Mouse (Mus musculus): ENCODE measurements around the gene Myh7b. TPM values are rescaled to one million over a fixed set of nuclear protein-coding genes. Genes with fewer than 3 reads are reported as not detected.
A peak's percentile ranks its signal among the peaks of the same experiment; 100 is the strongest.

Gene Myh7b
- polyA plus RNA-seq, 1 experiment from 2014 or later = 6.0 TPM

DNA sequence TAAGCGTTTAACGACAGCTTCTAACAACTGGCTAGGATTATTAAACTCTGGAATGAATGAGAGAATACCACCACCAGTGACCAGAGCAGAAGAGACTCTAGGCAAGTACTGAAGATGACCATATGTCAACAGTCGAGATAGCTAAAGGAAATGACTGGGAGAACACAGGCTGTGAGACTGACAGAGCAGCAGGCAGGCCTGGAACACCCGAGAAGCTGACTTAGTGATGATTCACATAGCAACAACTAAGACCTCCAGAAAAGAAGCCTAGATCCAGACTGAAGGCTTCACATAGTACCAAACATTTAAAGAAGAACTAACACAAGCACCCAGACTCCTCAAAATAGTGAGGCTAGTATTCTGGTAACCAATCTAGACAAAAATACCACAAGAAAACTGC, 64.1 kb downstream of the Myh7b start:
- Histone ChIP-seq H3K9ac (no peak overlapping the region), H3K27me3 (replicated peaks) (no peaks in the 10 kb centered on the region), H3K36me3 (peaks cover 26% of the 10 kb centered on the region), H3K27ac (no peak overlapping the region), H3K9me3 (replicated peaks) (no peaks in the 10 kb centered on the region), H3K4me3 (no peak overlapping the region), H3K4me1 (peaks cover 12% of the 10 kb centered on the region), H3K4me2 (no peak overlapping the region)
- 57% methylated on average over 4 of the region's 4 CpGs for WGBS (ENCODE audit: insufficient replicate concordance)
- no peak for ATAC-seq

DNA sequence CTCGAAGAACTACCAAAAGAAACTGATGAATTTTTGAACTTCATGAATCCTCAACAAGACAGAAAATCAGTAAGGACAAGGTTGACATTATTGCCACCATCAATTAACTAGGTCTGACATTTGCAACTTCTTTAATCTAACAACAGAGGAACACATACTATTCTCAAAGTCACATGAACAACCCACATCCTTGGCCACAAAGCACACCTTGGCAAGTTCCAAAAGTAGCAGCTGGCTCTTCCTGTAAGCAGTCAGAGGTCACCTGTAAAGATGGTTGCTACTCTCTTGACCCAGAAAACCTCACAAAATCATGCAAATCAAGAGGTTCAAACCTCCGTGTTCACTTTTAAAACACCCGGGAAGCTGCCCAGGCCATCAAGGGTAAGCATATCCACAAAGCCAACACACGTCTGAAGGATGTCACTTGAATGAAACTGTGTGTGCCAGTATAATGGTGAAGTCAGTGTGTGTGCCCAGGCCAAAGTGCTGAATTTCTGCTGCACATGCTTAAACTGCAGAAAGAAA, 68.6 kb downstream of the Myh7b start:
- 73% methylated on average over 4 of the region's 4 CpGs for WGBS (ENCODE audit: insufficient replicate concordance)
- Histone ChIP-seq H3K27me3 (replicated peaks) (no peaks in the 10 kb centered on the region), H3K9ac (no peak overlapping the region), H3K4me1 (peaks cover 31% of the 10 kb centered on the region), H3K4me2 (no peak overlapping the region), H3K27ac (no peak overlapping the region), H3K36me3 (peaks cover 6% of the 10 kb centered on the region; the same call in 1 of the 2 replicates), H3K9me3 (replicated peaks) (no peaks in the 10 kb centered on the region), H3K4me3 (no peak overlapping the region)
- ATAC-seq = no peak

DNA sequence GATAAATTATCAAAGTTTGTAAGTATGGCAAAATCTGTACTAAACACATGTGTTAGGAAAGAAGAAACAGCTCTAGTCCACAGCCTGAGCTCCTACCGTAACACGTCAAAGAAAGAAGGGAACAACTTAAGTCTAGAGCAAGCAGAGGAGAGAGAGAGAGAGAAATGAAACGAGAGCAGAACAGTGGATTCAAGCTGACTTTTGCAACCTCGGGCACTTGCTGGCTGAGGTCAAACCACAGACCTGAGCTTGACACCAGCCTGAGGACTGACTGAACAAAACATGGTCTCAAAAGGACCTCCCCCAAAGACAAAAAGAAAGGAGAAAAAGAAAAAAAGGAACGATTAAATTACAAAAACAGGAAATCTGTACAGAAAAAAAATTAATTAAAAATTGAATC, 69.6 kb downstream of the Myh7b start:
- Histone ChIP-seq H3K4me1 (peaks cover 22% of the 10 kb centered on the region), H3K27ac (no peak overlapping the region), H3K4me3 (no peak overlapping the region), H3K9me3 (replicated peaks) (no peaks in the 10 kb centered on the region), H3K4me2 (no peak overlapping the region), H3K9ac (no peak overlapping the region), H3K36me3 (peaks cover 8% of the 10 kb centered on the region; the same call in 1 of the 2 replicates), H3K27me3 (replicated peaks) (no peaks in the 10 kb centered on the region)
- WGBS (ENCODE audit: insufficient replicate concordance) = 39% methylated on average over 5 of the region's 5 CpGs
- no peak for ATAC-seq

DNA sequence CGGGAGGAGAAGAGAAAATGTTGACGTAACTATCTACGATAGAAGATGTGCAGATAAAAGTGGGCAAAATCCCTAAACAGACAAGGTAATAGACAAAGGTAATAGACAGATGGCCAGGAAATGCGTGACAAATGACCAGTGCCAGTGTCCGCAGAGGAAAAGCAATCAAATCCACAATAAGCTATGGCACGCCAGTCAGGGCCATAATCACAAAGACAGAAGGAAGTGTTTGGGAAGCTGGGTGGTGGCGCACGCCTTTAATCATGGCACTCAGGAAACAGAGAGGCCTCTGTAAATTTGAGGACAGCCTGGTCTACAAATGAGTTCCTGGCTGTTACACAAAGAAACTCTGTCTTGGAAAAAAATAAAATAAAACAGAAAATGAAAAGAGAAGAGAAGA, 70.2 kb downstream of the Myh7b start:
- H3K27ac ChIP-seq = no peak overlapping the region
- peaks cover 12% of the 10 kb centered on the region; the same call in 1 of the 2 replicates for H3K36me3 ChIP-seq
- H3K9me3 ChIP-seq (replicated peaks) = no peaks in the 10 kb centered on the region
- H3K4me1 ChIP-seq = peaks cover 19% of the 10 kb centered on the region; the same call in 1 of the 2 replicates
- H3K4me2 ChIP-seq = no peak overlapping the region
- H3K9ac ChIP-seq = no peak overlapping the region
- 51% methylated on average over 8 of the region's 8 CpGs for WGBS (ENCODE audit: insufficient replicate concordance)
- no peak overlapping the region for H3K4me3 ChIP-seq
- ATAC-seq = no peak
- no peaks in the 10 kb centered on the region for H3K27me3 ChIP-seq (replicated peaks)

DNA sequence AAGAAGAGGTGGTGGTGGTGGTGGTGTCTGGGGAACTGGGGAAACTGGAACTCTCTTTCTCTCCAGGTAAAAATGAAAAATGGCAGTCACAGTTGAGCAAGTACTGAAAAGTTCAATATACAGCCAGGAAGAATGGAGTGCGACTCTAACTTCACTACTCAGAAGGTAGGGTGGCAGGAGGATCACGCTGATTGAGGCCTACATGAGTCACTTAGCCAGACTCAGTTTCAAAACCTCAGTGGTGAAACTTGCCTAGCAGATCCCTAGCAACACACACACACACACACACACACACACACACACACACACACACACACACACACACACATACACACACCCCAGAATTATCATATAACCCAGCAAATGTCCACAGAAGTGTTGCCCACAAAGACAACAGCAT, 70.9 kb downstream of the Myh7b start:
- peaks cover 19% of the 10 kb centered on the region; the same call in 1 of the 2 replicates for H3K4me1 ChIP-seq
- H3K9ac ChIP-seq = no peak overlapping the region
- 69% methylated on average over 2 of the region's 2 CpGs for WGBS (ENCODE audit: insufficient replicate concordance)
- no peak overlapping the region for H3K27ac ChIP-seq
- H3K4me3 ChIP-seq = no peak overlapping the region
- H3K27me3 ChIP-seq (replicated peaks) = no peaks in the 10 kb centered on the region
- no peaks in the 10 kb centered on the region for H3K9me3 ChIP-seq (replicated peaks)
- no peak overlapping the region for H3K4me2 ChIP-seq
- H3K36me3 ChIP-seq = peaks cover 17% of the 10 kb centered on the region; the same call in 1 of the 2 replicates
- ATAC-seq = no peak

DNA sequence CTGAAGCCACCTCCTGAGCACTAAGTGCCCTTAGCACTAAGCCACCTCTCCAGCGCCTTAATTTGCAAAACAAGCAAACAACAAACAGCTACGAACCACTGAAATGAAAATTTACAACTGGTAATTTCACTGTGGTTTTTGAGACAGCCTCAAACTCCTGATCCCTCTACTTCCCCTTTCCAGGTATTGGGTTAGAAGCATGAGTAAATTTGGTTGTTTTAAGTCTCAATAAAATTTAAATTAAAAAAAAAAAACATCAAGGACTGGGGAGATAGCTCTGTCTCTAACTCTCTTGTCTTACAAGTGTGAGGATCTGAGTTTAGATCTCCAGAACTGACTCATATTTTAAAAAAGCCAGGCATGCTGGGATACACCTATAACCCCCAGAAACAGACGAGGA, 72.1 kb downstream of the Myh7b start:
- Histone ChIP-seq H3K27ac (no peak overlapping the region), H3K4me3 (no peak overlapping the region), H3K4me1 (peaks cover 19% of the 10 kb centered on the region; the same call in 1 of the 2 replicates), H3K27me3 (replicated peaks) (no peaks in the 10 kb centered on the region), H3K4me2 (no peak overlapping the region), H3K9me3 (replicated peaks) (no peaks in the 10 kb centered on the region), H3K36me3 (peaks cover 26% of the 10 kb centered on the region), H3K9ac (no peak overlapping the region)
- ATAC-seq = no peak
- 49% methylated on average over 3 of the region's 3 CpGs for WGBS (ENCODE audit: insufficient replicate concordance)

DNA sequence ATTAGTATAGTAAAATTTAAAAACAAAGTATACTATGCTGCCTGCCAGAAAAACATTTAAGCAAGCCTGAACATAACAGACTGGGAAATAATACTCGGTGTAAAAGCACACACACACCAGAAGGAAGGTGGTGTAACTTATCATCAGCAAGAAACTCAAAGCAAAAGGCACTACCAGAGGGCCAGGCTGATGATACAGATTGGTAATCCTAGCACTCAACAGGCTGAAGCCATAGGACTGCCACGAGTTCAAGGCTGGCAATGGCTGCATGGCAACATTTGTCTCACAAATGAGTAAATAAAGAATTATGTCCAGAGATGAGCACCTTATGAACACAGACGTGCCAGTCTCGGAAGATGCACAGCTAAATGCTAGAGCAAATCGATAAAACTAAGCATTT, 72.8 kb downstream of the Myh7b start:
- H3K9me3 ChIP-seq (replicated peaks) = no peaks in the 10 kb centered on the region
- no peak for ATAC-seq
- H3K4me2 ChIP-seq = no peak overlapping the region
- peaks cover 26% of the 10 kb centered on the region for H3K36me3 ChIP-seq
- H3K9ac ChIP-seq = no peak overlapping the region
- no peaks in the 10 kb centered on the region for H3K27me3 ChIP-seq (replicated peaks)
- peaks cover 19% of the 10 kb centered on the region; the same call in 1 of the 2 replicates for H3K4me1 ChIP-seq
- no peak overlapping the region for H3K4me3 ChIP-seq
- 78% methylated on average over 5 of the region's 5 CpGs for WGBS (ENCODE audit: insufficient replicate concordance)
- no peak overlapping the region for H3K27ac ChIP-seq

MicroRNA genes within 50 kb of the gene (microRNA counts, 519-probe panel; counts per million panel counts)
- microRNA mmu-miR-499 = 3,856 counts per million, percentile 77 among the panel's probes with 10 or more counts

Small RNA genes within 50 kb of the gene (microRNA-seq; reads per million reads assigned to microRNA genes)
- gene Mir499 = 351 reads per million, percentile 63 among the genes with 10 or more reads in this experiment

Other genes starting within 250 kb of the Myh7b start
- gene Trp53inp2, start 230.2 kb upstream of the Myh7b start, polyA plus RNA-seq (2016; fragmentation: Nextera tagmentation; extraction: Ambion mirVana) = 2.5 and 3.6 TPM in 2 replicates
- 9.2 and 10.4 TPM in 2 replicates for gene Ncoa6, start 137.3 kb upstream of the Myh7b start, polyA plus RNA-seq (2016; fragmentation: Nextera tagmentation; extraction: Ambion mirVana)
- 25.1 and 27.1 TPM in 2 replicates for gene Acss2, start 93.3 kb upstream of the Myh7b start, polyA plus RNA-seq (2016; fragmentation: Nextera tagmentation; extraction: Ambion mirVana)
- 0.54 and 0.86 TPM in 2 replicates for gene Ggt7, start 93.0 kb upstream of the Myh7b start, polyA plus RNA-seq (2016; fragmentation: Nextera tagmentation; extraction: Ambion mirVana)
- gene Gss, start 18.4 kb upstream of the Myh7b start, polyA plus RNA-seq (2016; fragmentation: Nextera tagmentation; extraction: Ambion mirVana) = 64.0 and 64.1 TPM in 2 replicates
- gene Trpc4ap, start 81.2 kb downstream of the Myh7b start, polyA plus RNA-seq (2016; fragmentation: Nextera tagmentation; extraction: Ambion mirVana) = 78.5 and 80.9 TPM in 2 replicates
- 24.6 and 25.1 TPM in 2 replicates for gene Edem2, start 118.3 kb downstream of the Myh7b start, polyA plus RNA-seq (2016; fragmentation: Nextera tagmentation; extraction: Ambion mirVana)
- gene Gm17581, start 124.7 kb downstream of the Myh7b start, polyA plus RNA-seq (2016; fragmentation: Nextera tagmentation; extraction: Ambion mirVana) = not detected in 2 replicates
- gene Procr, start 139.9 kb downstream of the Myh7b start, polyA plus RNA-seq (2016; fragmentation: Nextera tagmentation; extraction: Ambion mirVana) = 1.2 and 1.5 TPM in 2 replicates
- gene Mmp24, start 164.1 kb downstream of the Myh7b start, polyA plus RNA-seq (2016; fragmentation: Nextera tagmentation; extraction: Ambion mirVana) = 0.04 TPM in 1 of 2 replicates, not detected in the other
- 6.0 and 6.6 TPM in 2 replicates for gene BC029722, start 208.2 kb downstream of the Myh7b start, polyA plus RNA-seq (2016; fragmentation: Nextera tagmentation; extraction: Ambion mirVana)
- 186 and 198 TPM in 2 replicates for gene Eif6, start 215.7 kb downstream of the Myh7b start, polyA plus RNA-seq (2016; fragmentation: Nextera tagmentation; extraction: Ambion mirVana)
- gene Fam83c, start 223.6 kb downstream of the Myh7b start, polyA plus RNA-seq (2016; fragmentation: Nextera tagmentation; extraction: Ambion mirVana) = 0.04 and 0.07 TPM in 2 replicates